Mouse (Mus musculus) liver, embryonic 14 days (tissue): Measurements from ENCODE around the gene Cfap97. TPM values are rescaled to one million over a fixed set of nuclear protein-coding genes. Genes with fewer than 3 reads are reported as not detected.

Experiments used
- polyA plus RNA-seq: library from polyadenylated mRNA; depleted of rRNA; stranded (reverse); fragments of >200 nt; gene quantifications from 2 replicates; pipeline ENCODE4 v1.2.3, GENCODE M21; 2012; rRNA removed

The Cfap97 gene
- 4.4 and 4.6 TPM in 2 replicates for polyA plus RNA-seq

DNA sequence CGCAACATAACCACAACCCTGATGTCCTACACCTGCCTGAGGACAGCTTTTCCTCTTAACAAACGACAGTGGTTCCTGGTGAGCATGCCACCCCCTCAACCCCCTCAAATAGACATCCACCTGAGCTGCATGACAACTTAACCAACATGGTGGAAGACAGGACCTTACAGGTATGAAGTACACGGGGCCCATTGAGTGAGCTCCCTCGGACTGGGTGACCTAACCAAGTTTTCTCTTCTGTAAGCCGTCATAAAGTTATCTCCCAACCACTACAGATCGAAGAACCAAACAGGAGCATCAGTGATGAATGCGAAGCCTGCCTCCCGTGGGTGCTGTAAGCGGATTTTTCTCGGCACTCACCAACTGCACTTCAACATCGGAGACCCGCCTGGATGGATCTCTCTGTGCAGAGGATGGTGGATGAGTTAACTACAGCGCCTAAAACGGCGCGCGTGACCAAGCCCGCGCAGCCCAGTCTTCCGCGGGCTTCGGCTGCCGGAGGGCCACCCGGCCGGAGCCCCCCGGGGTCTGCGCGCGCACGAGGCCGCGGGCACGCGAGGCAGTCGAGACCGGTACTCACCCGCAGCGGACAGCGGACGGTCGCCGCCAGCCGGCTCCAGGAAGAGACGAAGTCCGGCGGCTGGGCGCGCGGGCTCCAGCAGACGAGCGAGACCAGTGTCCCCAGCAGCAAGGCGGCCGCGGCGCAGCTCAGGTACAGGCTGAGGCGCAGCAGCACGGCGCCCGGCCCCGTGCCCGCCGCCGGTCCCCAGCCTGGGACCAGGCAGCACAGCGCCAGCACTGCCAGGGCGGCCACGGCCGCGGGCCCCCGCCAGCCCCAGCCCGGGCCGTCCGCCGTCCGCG lies at the start of gene Cfap97:
Gene Cfap97, plus strand, starts transcription at position 570 of the 861 bp plus-strand sequence.

DNA sequence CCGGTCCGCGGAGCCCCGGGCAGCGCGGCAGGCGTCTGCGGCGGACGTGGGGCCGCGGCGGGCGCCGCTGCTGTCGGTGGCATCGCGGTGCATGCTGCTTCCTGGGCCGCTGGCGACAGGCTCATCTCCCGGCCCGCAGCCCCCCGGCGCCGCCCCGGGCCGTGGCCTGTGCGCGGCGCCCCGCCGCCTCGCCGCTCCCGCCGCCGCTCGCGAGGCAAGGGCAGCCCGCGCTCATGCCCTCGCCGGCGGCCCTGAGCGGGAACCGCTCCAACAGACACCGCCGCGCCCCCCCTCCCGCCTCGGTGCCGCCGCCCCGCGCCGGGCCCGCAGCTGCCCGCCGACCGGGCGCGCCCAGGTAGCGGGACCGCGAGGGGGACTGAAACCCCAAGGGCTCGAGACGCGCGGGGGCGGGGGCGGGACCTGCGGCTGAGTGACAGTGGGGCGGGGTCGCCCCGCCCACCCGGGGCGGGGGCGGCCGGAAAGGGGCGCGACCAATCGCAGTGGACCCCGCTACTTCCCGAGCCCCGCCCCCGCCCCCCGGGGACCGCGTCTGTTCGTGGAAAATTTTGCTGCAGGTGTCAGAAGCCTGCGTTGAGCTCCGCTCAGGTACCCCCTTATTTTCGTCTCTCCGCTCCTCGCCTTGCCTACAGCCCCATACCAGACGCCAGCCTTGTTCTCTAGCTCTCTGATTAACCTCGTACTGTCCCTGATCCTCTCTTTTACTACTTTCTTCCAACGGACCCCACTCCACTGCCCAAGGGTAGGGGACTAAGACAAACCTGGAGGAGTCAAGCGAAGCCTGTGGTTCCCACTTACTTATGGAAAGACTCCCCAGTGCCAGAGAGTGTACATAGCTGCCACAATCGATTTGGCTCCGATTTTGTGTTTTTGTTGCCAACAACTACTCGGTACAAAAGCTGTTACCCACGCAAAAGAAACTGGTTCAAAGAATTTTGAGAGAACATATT lies 777 bp downstream of the Cfap97 start, which contains the start of gene Snx25:
Gene Snx25, minus strand, starts transcription at position 96 of the 968 bp plus-strand sequence.

DNA sequence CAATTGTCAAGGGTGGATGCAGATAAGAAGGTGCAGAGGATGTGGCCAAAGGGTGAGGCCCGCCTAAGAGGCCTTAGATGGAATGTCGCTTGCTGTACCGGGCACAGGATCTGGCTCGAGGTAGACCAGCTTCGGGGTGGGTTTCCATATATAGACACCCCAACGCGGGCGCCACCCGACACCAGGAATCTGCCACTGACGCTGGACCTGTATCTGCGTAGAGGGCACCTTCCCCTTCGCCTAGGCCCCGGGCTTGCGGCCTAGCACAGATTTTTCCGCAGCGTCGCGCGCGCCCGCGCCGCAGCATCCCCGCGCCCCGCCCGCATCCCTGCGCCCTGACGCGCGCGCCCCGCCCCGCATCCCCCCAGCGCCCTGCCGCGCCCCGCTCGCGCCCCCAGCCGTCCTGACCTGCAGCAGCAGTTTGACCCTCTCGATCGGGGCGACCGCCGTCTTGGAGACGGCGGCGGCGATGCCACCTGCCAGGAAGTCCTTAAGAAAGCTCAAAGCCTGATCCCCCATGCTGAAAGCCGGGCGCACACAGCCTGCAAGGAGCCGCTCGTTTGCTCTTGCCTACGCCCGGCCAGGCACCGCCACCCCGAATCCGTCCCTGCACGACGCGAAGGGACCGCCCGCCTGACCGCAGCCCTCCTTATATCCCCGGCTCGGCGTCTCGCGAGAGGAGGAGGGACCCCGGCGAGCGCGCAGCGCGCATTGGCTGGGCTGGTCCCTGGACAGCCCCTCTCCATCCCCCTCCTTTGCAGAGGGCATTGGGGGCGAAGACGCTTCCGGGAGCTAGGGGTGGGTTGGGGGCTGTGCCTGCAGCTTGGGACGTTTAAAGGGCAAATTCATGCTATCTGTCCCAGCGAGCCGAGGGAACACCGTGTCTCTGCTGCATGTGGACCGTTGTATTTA lies 59.1 kb downstream of the Cfap97 start, which contains the start of gene Slc25a4:
Gene Slc25a4, minus strand, starts transcription at position 881 of the 912 bp plus-strand sequence.

Other genes with a start within 250 kb of the Cfap97 start
- gene Ccdc110, start 217.2 kb upstream of the Cfap97 start, polyA plus RNA-seq, result not detected in 2 replicates
- 0.66 and 0.81 TPM in 2 replicates for gene 1700029J07Rik, start 176.5 kb upstream of the Cfap97 start, polyA plus RNA-seq
- 21.8 and 23.0 TPM in 2 replicates for gene Ufsp2, start 176.2 kb upstream of the Cfap97 start, polyA plus RNA-seq
- 0.03 and 0.08 TPM in 2 replicates for gene Lrp2bp, start 152.5 kb upstream of the Cfap97 start, polyA plus RNA-seq
- 2.3 and 2.8 TPM in 2 replicates for gene Ankrd37, start 146.1 kb upstream of the Cfap97 start, polyA plus RNA-seq
- 4.6 and 4.8 TPM in 2 replicates for gene Snx25, start 388 bp downstream of the Cfap97 start, polyA plus RNA-seq
- gene Slc25a4, start 59.5 kb downstream of the Cfap97 start, polyA plus RNA-seq, result 53.0 and 56.8 TPM in 2 replicates
- not detected in 2 replicates for gene Helt, start 142.9 kb downstream of the Cfap97 start, polyA plus RNA-seq